Mouse (Mus musculus) midbrain, embryonic 14.5 days (tissue): ENCODE results near the gene Lrrc56. TPM values are rescaled to one million over a fixed set of nuclear protein-coding genes. Genes with fewer than 3 reads are reported as not detected.
"Not testable (repeated sequence)": the region's sequence is repeated elsewhere in the genome, so short reads cannot be mapped to it uniquely, and the experiment has no call there.

Experiments
- ATAC-seq: fragments of 200-750 bp; cut with Nextera tagmentation; 2 replicates; pipeline ENCODE4 v1.8.0; 2017; ENCODE audit warnings: moderate number of reproducible peaks, moderate library complexity; ENCODE audit not compliant: low FRiP score, low TSS enrichment
- DNase-seq: peaks from one replicate; pipeline ENCODE4 v3.0.0-alpha.2; 2015
- H3K27ac ChIP-seq: fragments of 300-500 bp; sonication (generic); replicated peaks from 2 replicates; pipeline ENCODE4 v1.5.1; 2014; ENCODE audit warnings: mild to moderate bottlenecking, low read depth, low read length, moderate library complexity
- H3K27me3 ChIP-seq: fragments of 300-500 bp; sonication (generic); 2 replicates; pipeline ENCODE4 v1.6.1; 2014; ENCODE audit warnings: low read length, control low read depth, mixed read lengths; ENCODE audit not compliant: control insufficient read depth, insufficient read depth
- H3K36me3 ChIP-seq: fragments of 300-500 bp; sonication (generic); 2 replicates; pipeline ENCODE4 v1.6.1; 2014; ENCODE audit warnings: low read length, control low read depth; ENCODE audit not compliant: control insufficient read depth, insufficient read depth
- H3K4me1 ChIP-seq: fragments of 300-500 bp; sonication (generic); 2 replicates; pipeline ENCODE4 v1.6.1; 2014; ENCODE audit warnings: mild to moderate bottlenecking, antibody characterized with exemption, low read length, control low read depth; ENCODE audit not compliant: control insufficient read depth, insufficient read depth
- H3K4me2 ChIP-seq: fragments of 300-500 bp; sonication (generic); 2 replicates; pipeline ENCODE4 v1.6.1; 2014; ENCODE audit warnings: mild to moderate bottlenecking, low read length, moderate library complexity
- H3K4me3 ChIP-seq: fragments of 300-500 bp; sonication (generic); replicated peaks from 2 replicates; pipeline ENCODE4 v1.5.1; 2014; ENCODE audit warnings: low read depth, low read length
- H3K9ac ChIP-seq: fragments of 300-500 bp; sonication (generic); replicated peaks from 2 replicates; pipeline ENCODE4 v1.6.1; 2014; ENCODE audit warnings: mild to moderate bottlenecking, low read length, moderate library complexity
- H3K9me3 ChIP-seq: fragments of 300-500 bp; sonication (generic); 2 replicates; pipeline ENCODE4 v1.6.1; 2016; ENCODE audit warnings: low read length, control low read depth, mixed read lengths; ENCODE audit not compliant: control insufficient read depth
- WGBS: fragments of 180-500 bp; shearing (Covaris S2); extraction: QIAGEN DNeasy Blood & Tissue Kit; methylation state at CpG from one replicate; pipeline ENCODE4 v1.1.7; 2014; 5-methylcytosine and 5-hydroxymethylcytosine counted together
- polyA plus RNA-seq: library from polyadenylated mRNA; unstranded; fragments of >200 nt; fragmentation: Nextera tagmentation; extraction: Ambion mirVana; gene quantifications from 2 replicates; pipeline ENCODE4 v1.2.1, GENCODE M21; 2014

Lrrc56 gene
- polyA plus RNA-seq, 1 experiment from 2014 or later: 9.0 TPM

DNA sequence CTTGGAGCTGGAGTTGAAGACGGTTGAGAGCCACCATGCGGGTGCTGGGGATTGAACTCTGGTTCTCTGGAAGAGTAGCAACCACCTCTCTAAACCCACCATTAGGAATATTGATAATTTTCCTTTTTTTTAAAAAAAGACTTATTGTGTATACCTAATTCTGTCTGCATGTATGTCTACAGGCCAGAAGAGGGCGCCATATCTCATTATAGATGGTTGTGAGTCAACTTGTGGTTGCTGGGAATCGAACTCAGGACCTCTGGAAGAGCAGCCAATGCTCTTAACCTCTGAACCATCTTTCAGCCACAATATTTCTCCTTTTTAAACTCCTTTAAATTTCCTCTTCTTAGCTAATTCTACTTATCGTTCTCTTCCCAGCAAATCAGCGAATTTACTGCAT, 32.6 kb downstream of the Lrrc56 start:
- WGBS: 85% methylated on average over 6 of the region's 6 CpGs
- no peaks in the 10 kb centered on the region for H3K27me3 ChIP-seq
- ATAC-seq (no peak), DNase-seq (no peak)
- H3K4me2 ChIP-seq: no peak overlapping the region
- peaks cover 22% of the 10 kb centered on the region for H3K4me1 ChIP-seq
- no peak overlapping the region for H3K9ac ChIP-seq
- peaks cover 12% of the 10 kb centered on the region for H3K36me3 ChIP-seq
- no peak overlapping the region for H3K27ac ChIP-seq
- no peaks in the 10 kb centered on the region for H3K9me3 ChIP-seq
- H3K4me3 ChIP-seq: no peak overlapping the region

DNA sequence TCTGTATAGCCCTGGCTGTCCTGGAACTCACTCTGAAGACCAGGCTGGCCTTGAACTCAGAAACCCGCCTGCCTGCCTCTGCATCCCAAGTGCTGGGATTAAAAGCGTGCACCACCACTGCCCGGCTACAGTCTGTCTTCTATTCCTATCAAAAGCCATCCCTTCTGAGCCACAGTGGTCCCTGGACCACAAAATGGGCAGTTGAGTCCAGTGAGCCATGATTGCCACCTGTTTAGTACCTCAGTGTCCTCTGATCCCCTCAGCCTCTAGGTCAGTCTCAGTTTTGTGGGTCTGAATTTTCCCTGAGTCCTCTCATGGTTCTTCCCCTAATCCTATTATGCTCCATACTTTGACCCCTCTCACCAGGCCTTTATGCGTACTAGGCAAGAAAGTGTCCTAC, 33.8 kb downstream of the Lrrc56 start:
- Histone ChIP-seq H3K9me3 (no peaks in the 10 kb centered on the region), H3K4me2 (peak overlapping the region; percentile 96; the same call in 1 of the 2 replicates), H3K27me3 (no peaks in the 10 kb centered on the region), H3K4me1 (peaks cover 13% of the 10 kb centered on the region), H3K4me3 (no peak overlapping the region), H3K36me3 (peaks cover 25% of the 10 kb centered on the region), H3K9ac (no peak overlapping the region), H3K27ac (no peak overlapping the region)
- DNase-seq (no peak), ATAC-seq (0 out of 2 replicates have a peak, but pooled peaks have one; percentile 12)
- WGBS: 72% methylated on average over 4 of the region's 4 CpGs

DNA sequence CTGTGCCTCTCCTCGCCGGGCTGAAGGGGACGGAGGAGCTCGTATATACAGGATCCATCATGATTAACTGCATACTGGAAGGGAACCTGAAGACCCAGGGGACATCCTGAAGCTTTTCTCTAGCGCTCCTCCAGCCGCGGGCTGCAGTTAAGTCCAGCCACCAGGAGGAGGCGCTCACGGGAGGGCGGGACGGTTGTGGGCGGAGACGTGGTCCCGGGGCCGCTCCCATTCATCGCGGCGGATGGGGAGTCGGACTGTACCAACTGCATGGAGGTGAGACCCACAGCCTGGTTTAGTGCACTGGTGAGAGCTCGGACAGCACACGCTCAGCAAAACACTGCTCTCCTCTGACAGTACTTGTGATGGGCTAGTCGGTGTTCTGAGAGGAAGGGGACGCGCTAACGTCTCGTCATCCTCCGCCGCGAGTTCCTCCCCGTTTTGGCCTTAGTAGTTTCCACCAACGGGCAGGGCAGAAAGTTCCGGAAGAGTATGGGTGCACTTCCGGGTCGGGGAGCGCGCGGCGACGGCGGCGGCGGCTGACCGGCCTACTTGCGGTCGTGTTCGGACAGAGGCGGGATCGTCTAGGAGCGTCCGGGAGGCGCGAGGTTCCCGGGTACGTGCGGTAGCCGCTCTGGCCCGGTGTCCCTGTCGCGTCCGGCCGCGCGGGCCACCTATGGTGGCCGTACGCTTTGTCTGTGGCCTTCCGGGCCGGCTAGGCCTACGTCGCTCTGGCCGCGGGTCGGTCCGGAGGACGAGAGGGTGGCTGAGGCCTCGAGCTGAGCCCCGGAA, 34.5 kb downstream of the Lrrc56 start, which contains the start of gene Phrf1:
Gene Phrf1 (plus strand): TSS at position 506 of the 789 bp plus-strand sequence.
- peak within 1 kb of the TSS; percentile 96 for H3K4me2 ChIP-seq
- peak within 1 kb of the TSS; percentile 95 for H3K27ac ChIP-seq
- peak within 1 kb of the TSS; percentile 100 for H3K4me3 ChIP-seq
- H3K9ac ChIP-seq: peak within 1 kb of the TSS; percentile 88
- peak; percentile 95 for ATAC-seq
- H3K9me3 ChIP-seq: no peaks in the 10 kb centered on the region
- no peaks in the 10 kb centered on the region for H3K27me3 ChIP-seq
- H3K4me1 ChIP-seq: peaks cover 11% of the 10 kb centered on the region
- DNase-seq: peak; percentile 95
- whole genome bisulfite sequencing: under 1% methylated on average over 76 of the region's 76 CpGs
- H3K36me3 ChIP-seq: peaks cover 31% of the 10 kb centered on the region

DNA sequence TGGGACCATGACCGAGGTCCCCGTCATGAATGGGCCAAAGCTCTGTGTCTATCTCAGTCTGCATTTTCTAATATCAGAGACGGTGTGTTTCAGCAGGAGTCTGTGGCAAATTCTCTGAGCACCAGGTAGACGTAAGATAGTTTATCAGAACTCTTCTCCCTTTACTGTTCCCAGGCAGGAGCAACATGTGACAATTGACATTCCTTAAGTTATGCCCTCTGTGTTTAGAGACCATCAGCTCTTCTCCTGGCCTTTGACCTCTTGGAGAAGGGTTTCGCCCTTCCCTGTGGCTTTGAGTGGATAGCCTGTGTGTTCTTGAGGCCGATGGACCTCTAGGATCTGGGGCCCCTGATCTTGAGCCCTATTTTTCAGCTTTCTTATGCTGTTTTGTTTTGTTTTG, 35.7 kb downstream of the Lrrc56 start:
- Histone ChIP-seq H3K9ac (peak overlapping the region; percentile 88), H3K4me2 (peak overlapping the region; percentile 96), H3K4me3 (peak overlapping the region; percentile 100), H3K27me3 (no peaks in the 10 kb centered on the region), H3K9me3 (no peaks in the 10 kb centered on the region), H3K36me3 (peaks cover 44% of the 10 kb centered on the region), H3K27ac (no peak overlapping the region), H3K4me1 (peaks cover 11% of the 10 kb centered on the region)
- ATAC-seq (no peak), DNase-seq (no peak)
- 63% methylated on average over 6 of the region's 6 CpGs for WGBS

DNA sequence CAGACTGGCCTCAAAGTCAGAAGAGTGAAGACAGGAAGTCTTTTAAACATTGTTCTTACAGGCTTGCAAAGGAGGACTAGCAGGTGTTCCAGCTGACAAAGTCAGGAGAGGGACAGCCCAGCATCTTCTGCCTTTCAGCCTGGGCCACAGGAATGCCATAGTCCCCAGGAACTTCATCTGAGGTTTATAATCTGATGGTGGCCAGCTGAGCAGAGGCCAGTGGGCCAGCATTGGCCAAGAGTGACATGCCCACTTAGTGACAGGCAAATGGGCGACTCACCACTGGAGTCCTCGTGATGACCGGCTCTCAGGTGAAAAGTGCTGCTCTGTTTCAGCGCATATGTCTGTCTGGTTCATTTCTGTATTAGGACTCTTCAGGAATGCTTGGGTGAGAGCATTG, 36.6 kb downstream of the Lrrc56 start:
- DNase-seq: no peak
- Histone ChIP-seq H3K4me3 (no peak overlapping the region), H3K4me1 (peaks cover 11% of the 10 kb centered on the region), H3K36me3 (peaks cover 52% of the 10 kb centered on the region), H3K9ac (no peak overlapping the region), H3K27me3 (no peaks in the 10 kb centered on the region), H3K9me3 (no peaks in the 10 kb centered on the region), H3K4me2 (peak overlapping the region; percentile 3; the same call in 1 of the 2 replicates), H3K27ac (no peak overlapping the region)
- 97% methylated on average over 4 of the region's 4 CpGs for WGBS
- no peak for ATAC-seq

DNA sequence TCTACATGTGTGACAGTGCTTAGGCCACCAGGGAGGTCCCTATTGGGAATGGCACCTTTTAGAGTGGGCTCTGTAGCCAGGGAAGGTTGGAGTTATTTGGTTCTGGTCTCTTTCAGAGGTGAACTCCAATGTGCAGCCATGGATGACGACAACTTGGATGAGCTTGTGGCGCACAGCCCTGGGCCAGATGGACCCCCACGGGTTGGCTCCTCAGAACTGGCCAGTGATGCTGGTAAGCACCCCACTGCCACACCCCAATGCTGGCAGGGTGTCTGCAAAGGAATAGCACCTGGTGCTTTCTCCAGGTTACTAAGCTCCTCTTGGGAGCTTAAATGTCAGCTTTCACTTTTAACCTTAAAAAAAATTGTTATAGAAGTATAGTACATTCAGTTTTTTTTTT, 37.2 kb downstream of the Lrrc56 start:
- Histone ChIP-seq H3K36me3 (peaks cover 56% of the 10 kb centered on the region), H3K9ac (no peak overlapping the region), H3K4me2 (no peak overlapping the region), H3K4me1 (peaks cover 11% of the 10 kb centered on the region), H3K9me3 (no peaks in the 10 kb centered on the region), H3K27ac (no peak overlapping the region), H3K4me3 (no peak overlapping the region), H3K27me3 (no peaks in the 10 kb centered on the region)
- WGBS: 96% methylated on average over 3 of the region's 3 CpGs
- ATAC-seq (no peak), DNase-seq (no peak)

DNA sequence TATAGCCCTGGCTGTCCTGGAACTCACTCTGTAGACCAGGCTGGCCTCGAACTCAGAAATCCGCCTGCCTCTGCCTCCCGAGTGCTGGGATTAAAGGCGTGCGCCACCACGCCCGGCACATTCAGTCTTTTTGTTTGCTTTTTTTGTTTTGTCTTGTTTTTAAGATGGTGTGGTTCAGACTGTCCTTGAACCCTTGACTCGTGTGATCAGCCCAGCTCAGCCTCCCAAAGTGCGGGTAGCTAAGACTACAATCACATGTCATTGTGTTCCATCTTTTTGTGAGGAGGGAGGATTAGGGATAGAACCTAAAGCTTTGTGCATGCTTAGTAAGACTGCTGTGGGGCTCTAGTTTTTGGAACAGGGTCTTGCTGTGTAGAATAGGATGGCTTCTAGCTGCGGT, 37.6 kb downstream of the Lrrc56 start:
- H3K4me1 ChIP-seq: peaks cover 11% of the 10 kb centered on the region

DNA sequence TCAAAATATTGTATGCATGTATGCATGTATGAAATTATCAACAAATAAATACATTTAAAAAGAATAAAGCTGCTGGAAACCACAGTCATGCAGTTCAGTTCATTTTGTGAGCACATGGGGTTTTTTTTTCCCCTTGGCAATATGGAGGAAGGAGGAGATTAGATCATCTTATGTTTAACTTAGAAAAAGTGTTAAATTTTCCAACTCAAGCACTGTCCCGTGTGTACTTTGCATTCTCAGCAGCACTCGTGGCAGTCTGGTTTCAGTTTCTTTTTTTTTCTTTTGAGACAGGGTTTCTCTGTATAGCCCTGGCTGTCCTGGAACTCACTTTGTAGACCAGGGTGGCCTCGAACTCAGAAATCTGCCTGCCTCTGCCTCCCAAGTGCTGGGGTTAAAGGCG, 56.5 kb downstream of the Lrrc56 start:
- peaks cover 91% of the 10 kb centered on the region for H3K36me3 ChIP-seq
- not testable (repeated sequence) for DNase-seq, H3K9ac ChIP-seq, H3K27me3 ChIP-seq, H3K4me2 ChIP-seq, H3K4me3 ChIP-seq, H3K9me3 ChIP-seq, ATAC-seq, H3K27ac ChIP-seq, H3K4me1 ChIP-seq
- WGBS: 90% methylated on average over 4 of the region's 4 CpGs

More for the DNA sequence above, 37.6 kb downstream of the Lrrc56 start:
- Histone ChIP-seq H3K4me2 (no peak overlapping the region), H3K4me3 (no peak overlapping the region), H3K36me3 (peaks cover 59% of the 10 kb centered on the region), H3K27me3 (no peaks in the 10 kb centered on the region), H3K9ac (no peak overlapping the region), H3K9me3 (no peaks in the 10 kb centered on the region), H3K27ac (no peak overlapping the region)
- DNase-seq: no peak
- WGBS: 90% methylated on average over 9 of the region's 10 CpGs
- no peak for ATAC-seq

DNA sequence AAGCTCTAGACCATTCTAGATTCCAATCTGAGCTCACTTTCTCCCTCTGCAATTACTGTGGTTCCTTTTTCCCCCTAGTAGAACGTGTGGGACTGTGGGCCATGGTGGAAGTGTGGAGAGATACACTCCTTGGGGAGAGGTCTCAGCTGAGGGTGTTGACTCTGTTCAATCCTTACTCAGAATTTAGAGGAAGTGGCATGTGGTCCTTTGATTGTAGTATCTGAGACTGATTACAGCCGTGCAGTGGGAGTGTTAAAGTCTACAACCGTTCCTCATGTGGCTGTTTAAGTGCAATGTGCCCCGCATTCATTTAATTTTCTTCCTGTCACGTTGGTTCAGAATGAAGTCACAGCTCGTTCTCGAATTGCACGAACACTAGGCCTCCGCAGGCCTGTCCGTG, 62.2 kb downstream of the Lrrc56 start:
- DNase-seq: no peak
- no peaks in the 10 kb centered on the region for H3K27me3 ChIP-seq
- no peaks in the 10 kb centered on the region for H3K9me3 ChIP-seq
- 96% methylated on average over 10 of the region's 10 CpGs for WGBS
- ATAC-seq: no peak
- H3K4me1 ChIP-seq: no peaks in the 10 kb centered on the region
- no peak overlapping the region for H3K4me3 ChIP-seq
- H3K9ac ChIP-seq: no peak overlapping the region
- peaks cover 92% of the 10 kb centered on the region for H3K36me3 ChIP-seq
- H3K4me2 ChIP-seq: no peak overlapping the region
- no peak overlapping the region for H3K27ac ChIP-seq
